Mouse (Mus musculus) forebrain, embryonic 14.5 days (tissue): Measurements from ENCODE around the gene Dhrs9. TPM values are rescaled to one million over a fixed set of nuclear protein-coding genes. Genes with fewer than 3 reads are reported as not detected.
A peak's percentile ranks its signal among the peaks of the same experiment; 100 is the strongest.

Experiments used
- ATAC-seq: fragments of 200-750 bp; cut with Nextera tagmentation; 2 replicates; pipeline ENCODE4 v1.8.0; 2017; ENCODE audit warnings: mild to moderate bottlenecking, moderate library complexity
- DNase-seq: peaks from one replicate; pipeline ENCODE4 v3.0.0-alpha.2; 2015; ENCODE audit warnings: low spot score
- H3K27ac ChIP-seq: fragments of 300-500 bp; sonication (generic); 2 replicates; pipeline ENCODE4 v1.5.1; 2014; ENCODE audit warnings: low read depth, mild to moderate bottlenecking, control low read depth, low read length, moderate library complexity
- H3K27me3 ChIP-seq: fragments of 300-500 bp; sonication (generic); replicated peaks from 2 replicates; pipeline ENCODE4 v1.6.1; 2014; ENCODE audit warnings: low read length, control low read depth, mixed read lengths; ENCODE audit not compliant: control insufficient read depth, insufficient read depth
- H3K36me3 ChIP-seq: fragments of 300-500 bp; sonication (generic); 2 replicates; pipeline ENCODE4 v1.6.1; 2014; ENCODE audit warnings: low read length, control low read depth; ENCODE audit not compliant: control insufficient read depth, insufficient read depth
- H3K4me1 ChIP-seq: fragments of 300-500 bp; sonication (generic); 2 replicates; pipeline ENCODE4 v1.6.1; 2014; ENCODE audit warnings: antibody characterized with exemption, low read length, control low read depth; ENCODE audit not compliant: control insufficient read depth, insufficient read depth
- H3K4me2 ChIP-seq: fragments of 300-500 bp; sonication (generic); 2 replicates; pipeline ENCODE4 v1.6.1; 2014; ENCODE audit warnings: mild to moderate bottlenecking, control low read depth, low read length
- H3K4me3 ChIP-seq: fragments of 300-500 bp; sonication (generic); 2 replicates; pipeline ENCODE4 v1.5.1; 2014; ENCODE audit warnings: low read depth, low read length, control low read depth
- H3K9ac ChIP-seq: fragments of 300-500 bp; sonication (generic); 2 replicates; pipeline ENCODE4 v1.6.1; 2014; ENCODE audit warnings: mild to moderate bottlenecking, low read length, control low read depth, moderate library complexity
- H3K9me3 ChIP-seq: fragments of 300-500 bp; sonication (generic); replicated peaks from 2 replicates; pipeline ENCODE4 v1.6.1; 2016; ENCODE audit warnings: low read length, control low read depth, mixed read lengths; ENCODE audit not compliant: control insufficient read depth
- WGBS: fragments of 180-500 bp; shearing (Covaris S2); extraction: QIAGEN DNeasy Blood & Tissue Kit; methylation state at CpG from one replicate; pipeline ENCODE4 v1.1.7; 2014; 5-methylcytosine and 5-hydroxymethylcytosine counted together
- polyA plus RNA-seq: library from polyadenylated mRNA; unstranded; fragments of >200 nt; fragmentation: Nextera tagmentation; extraction: Ambion mirVana; gene quantifications from 2 replicates; pipeline ENCODE4 v1.2.1, GENCODE M21; 2014

Dhrs9 gene
- polyA plus RNA-seq, 1 experiment from 2014 or later = not detected

DNA sequence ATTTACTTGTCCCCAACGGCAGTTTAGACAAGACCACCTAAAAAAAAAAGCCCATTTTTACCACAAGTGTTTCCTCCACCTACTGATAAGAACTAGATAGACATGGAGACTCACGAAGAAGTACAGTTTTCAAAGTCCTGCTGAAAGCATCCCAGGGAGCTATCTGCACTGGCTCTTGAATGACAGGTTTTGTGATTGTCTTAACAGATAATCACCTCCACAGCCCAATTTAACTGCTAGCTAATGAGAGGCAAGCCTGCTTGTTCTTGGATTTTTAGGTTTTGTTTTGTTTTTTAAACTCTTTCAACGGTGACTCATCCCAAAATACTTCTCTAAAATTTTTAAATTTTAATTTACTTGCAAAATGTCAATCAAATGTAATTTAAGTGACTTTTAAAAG is 61.4 kb downstream of the Dhrs9 start:
- WGBS = 70% methylated on average over 3 of the region's 3 CpGs
- H3K27ac ChIP-seq = no peak overlapping the region
- H3K36me3 ChIP-seq = no peaks in the 10 kb centered on the region
- H3K9ac ChIP-seq = no peak overlapping the region
- DNase-seq (no peak), ATAC-seq (no peak)
- no peak overlapping the region for H3K4me3 ChIP-seq
- H3K4me1 ChIP-seq = no peaks in the 10 kb centered on the region
- H3K27me3 ChIP-seq = no peaks in the 10 kb centered on the region
- no peak overlapping the region for H3K4me2 ChIP-seq
- no peaks in the 10 kb centered on the region for H3K9me3 ChIP-seq

DNA sequence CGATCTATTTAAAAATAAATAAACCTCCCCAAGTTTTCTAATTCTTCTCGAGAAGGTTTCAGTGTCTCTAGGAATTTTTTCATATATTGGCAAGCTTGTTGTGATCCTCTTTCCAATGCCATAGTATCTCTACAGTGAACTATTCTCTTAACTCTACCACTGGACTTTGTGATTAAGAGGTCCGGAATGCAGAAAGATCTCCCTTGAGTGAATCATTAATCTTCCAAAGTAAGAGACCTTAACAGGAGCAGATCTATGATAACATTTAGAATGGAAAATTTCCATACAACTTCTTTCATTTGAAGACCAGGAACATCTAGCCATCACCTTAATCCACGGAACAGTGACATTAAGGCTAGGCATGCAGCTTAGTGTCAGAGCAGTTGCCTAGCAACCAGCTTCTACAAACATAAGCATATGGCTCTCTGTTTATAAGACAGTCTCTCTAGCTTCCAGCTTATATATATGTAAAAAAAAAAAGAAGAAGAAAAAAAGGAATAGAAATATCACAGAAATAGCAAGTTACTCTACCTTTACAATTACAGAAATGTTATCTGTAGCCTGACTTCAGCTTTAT is 65.7 kb downstream of the Dhrs9 start:
- Histone ChIP-seq H3K9me3 (no peaks in the 10 kb centered on the region), H3K4me3 (no peak overlapping the region), H3K4me2 (no peak overlapping the region), H3K27me3 (no peaks in the 10 kb centered on the region), H3K36me3 (no peaks in the 10 kb centered on the region), H3K9ac (no peak overlapping the region), H3K27ac (no peak overlapping the region), H3K4me1 (no peaks in the 10 kb centered on the region)
- DNase-seq (peak; percentile 75), ATAC-seq (peak; percentile 60; the same call in 1 of the 2 replicates)
- WGBS = 77% methylated on average over 4 of the region's 4 CpGs

DNA sequence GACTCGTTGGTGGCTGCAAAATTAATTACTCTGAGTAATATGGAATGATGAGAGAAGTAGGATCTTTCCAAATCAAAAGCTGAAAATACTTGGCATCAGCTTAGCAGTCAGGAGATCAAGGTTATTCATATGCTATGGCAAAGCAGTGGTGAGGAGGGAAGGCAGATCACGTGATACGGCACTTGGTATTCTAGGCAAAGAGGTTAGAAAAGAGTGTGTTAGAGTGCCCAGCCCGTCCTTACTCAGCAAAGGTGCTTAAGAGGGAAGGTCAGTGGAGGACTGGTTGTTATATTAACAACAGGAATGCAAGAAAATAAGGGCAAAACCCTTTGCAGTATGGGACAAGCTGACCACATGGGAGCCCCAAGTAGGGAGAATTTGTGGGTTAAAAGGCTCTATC is 68.3 kb downstream of the Dhrs9 start:
- no peak overlapping the region for H3K4me3 ChIP-seq
- no peaks in the 10 kb centered on the region for H3K36me3 ChIP-seq
- no peaks in the 10 kb centered on the region for H3K27me3 ChIP-seq
- ATAC-seq (no peak), DNase-seq (no peak)
- H3K4me2 ChIP-seq = no peak overlapping the region
- 80% methylated on average over 4 of the region's 4 CpGs for WGBS
- no peak overlapping the region for H3K27ac ChIP-seq
- no peak overlapping the region for H3K9ac ChIP-seq
- H3K9me3 ChIP-seq = no peaks in the 10 kb centered on the region
- no peaks in the 10 kb centered on the region for H3K4me1 ChIP-seq

DNA sequence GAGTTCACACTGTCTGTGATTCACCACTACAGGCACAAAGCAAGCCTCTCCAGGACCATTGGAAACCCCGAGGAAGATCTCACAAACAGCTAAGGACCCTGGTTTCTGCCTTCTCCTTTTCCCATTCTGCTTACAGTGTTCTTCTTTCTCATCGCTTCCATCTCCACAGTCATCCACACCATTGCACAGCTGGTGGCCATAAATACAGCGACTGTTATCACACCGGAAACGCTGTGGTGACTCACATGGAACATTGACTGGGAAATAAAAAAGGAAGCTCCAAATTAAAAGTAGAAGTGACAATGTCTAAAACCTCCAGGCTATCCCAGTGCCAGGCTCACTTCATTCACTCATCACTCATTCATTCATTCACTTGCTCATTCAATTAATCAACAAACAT is 70.9 kb downstream of the Dhrs9 start:
- Histone ChIP-seq H3K36me3 (no peaks in the 10 kb centered on the region), H3K27me3 (no peaks in the 10 kb centered on the region), H3K9me3 (no peaks in the 10 kb centered on the region), H3K9ac (no peak overlapping the region), H3K4me1 (no peaks in the 10 kb centered on the region), H3K27ac (no peak overlapping the region), H3K4me3 (no peak overlapping the region), H3K4me2 (no peak overlapping the region)
- WGBS = 96% methylated on average over 5 of the region's 5 CpGs
- DNase-seq (no peak), ATAC-seq (no peak)

Other genes starting within 250 kb of the Dhrs9 start
- gene Nostrin, start 244.6 kb upstream of the Dhrs9 start, polyA plus RNA-seq = 1.2 and 1.4 TPM in 2 replicates
- 118 and 148 TPM in 2 replicates for gene Spc25, start 174.3 kb upstream of the Dhrs9 start, polyA plus RNA-seq
- 0.17 TPM in 1 of 2 replicates, not detected in the other for gene G6pc2, start 169.4 kb upstream of the Dhrs9 start, polyA plus RNA-seq
- gene Abcb11, start 37.8 kb upstream of the Dhrs9 start, polyA plus RNA-seq = 0.04 TPM in 1 of 2 replicates, not detected in the other
- 0.66 and 0.74 TPM in 2 replicates for gene Lrp2, start 205.6 kb downstream of the Dhrs9 start, polyA plus RNA-seq